Mouse (Mus musculus) spleen, adult 2 months (tissue): ENCODE results near the gene Hmg20a.

Experiments
- CTCF ChIP-seq: fragments of 200-500 bp; IDR thresholded peaks from 2 replicates; pipeline ENCODE4 v1.5.1; 2011; ENCODE audit warnings: mild to moderate bottlenecking, inconsistent platforms; ENCODE audit not compliant: insufficient read depth, insufficient read length, insufficient replicate concordance; ENCODE audit errors: extremely low read depth
- POLR2A ChIP-seq: fragments of 200-500 bp; IDR thresholded peaks from 2 replicates; pipeline ENCODE4 v1.6.1; 2011; ENCODE audit warnings: low read depth, low read length, inconsistent platforms

DNA sequence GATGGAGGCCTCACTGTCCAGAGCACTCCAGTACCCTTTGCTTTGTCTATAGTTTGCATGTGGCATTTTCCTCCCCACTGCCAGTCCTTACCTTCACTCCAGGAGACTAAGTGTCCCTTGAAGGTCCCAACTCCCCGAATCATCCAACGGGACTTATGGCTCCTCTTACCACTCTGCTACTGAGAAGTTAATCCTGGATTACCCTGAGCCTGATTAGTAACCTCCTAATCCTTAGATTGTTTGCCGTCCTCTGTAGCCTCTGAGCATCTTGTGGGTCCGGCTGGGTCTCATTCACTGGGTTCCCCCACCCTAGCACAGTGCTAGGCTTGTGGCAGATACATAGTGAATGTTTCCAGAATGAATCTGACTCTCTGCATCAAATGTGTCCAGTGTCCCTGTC lies 109.5 kb downstream of the Hmg20a start:
- TF ChIP-seq CTCF (no peak), POLR2A (no peak)
